Mouse (Mus musculus): Measurements from ENCODE around the gene Adcy9. TPM values are rescaled to one million over a fixed set of nuclear protein-coding genes. Genes with fewer than 3 reads are reported as not detected.

Gene Adcy9
- polyA plus RNA-seq, 1 experiment = 8.6 TPM

DNA sequence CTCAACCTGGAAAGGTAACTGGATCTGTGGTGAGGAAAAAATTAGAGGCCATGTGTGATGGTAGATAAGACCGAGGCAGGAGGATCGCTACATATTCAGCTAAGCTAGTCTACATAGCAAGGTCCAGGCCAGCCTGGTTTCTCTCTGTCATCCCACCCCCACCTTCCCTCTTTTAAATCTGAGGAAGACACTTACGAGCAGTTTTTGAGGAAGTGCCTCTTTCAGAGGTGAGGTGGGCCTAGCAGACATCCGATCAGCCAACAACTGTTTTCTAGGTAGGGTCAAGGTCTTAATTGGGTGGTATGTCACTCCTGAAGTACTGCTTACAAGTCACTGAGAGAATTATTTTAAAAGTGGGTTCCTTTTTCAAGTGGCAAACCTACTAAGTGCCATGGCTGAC lies 138.8 kb downstream of the Adcy9 start:
- no peak for DNase-seq (ENCODE audit: low read depth)
- TF ChIP-seq POLR2A (IDR thresholded peaks at IDR 0.05; ENCODE audit: borderline replicate concordance, extremely low read depth, insufficient read depth, insufficient read length, poor library complexity, severe bottlenecking) (no peak), CTCF (IDR thresholded peaks at IDR 0.05; ENCODE audit: borderline replicate concordance, extremely low read depth, insufficient read depth, insufficient read length) (no peak)

GRCm38 (mm10) chr16:4280949-4281348 lies 139.3 kb downstream of the Adcy9 start:
- TF ChIP-seq POLR2A (IDR thresholded peaks at IDR 0.05; ENCODE audit: borderline replicate concordance, extremely low read depth, insufficient read depth, insufficient read length, poor library complexity, severe bottlenecking) (no peak), CTCF (IDR thresholded peaks at IDR 0.05; ENCODE audit: borderline replicate concordance, extremely low read depth, insufficient read depth, insufficient read length) (no peak)
- no peak for DNase-seq (ENCODE audit: low read depth)

- TF ChIP-seq CTCF (IDR thresholded peaks at IDR 0.05; ENCODE audit: borderline replicate concordance, extremely low read depth, insufficient read depth, insufficient read length) = no peak
- TF ChIP-seq POLR2A (IDR thresholded peaks at IDR 0.05; ENCODE audit: borderline replicate concordance, extremely low read depth, insufficient read depth, insufficient read length, poor library complexity, severe bottlenecking) = no peak
- no peak for DNase-seq (ENCODE audit: low read depth)
These were observed 140.7 kb downstream of the Adcy9 start for GRCm38 (mm10) chr16:4279601-4280000.

DNA sequence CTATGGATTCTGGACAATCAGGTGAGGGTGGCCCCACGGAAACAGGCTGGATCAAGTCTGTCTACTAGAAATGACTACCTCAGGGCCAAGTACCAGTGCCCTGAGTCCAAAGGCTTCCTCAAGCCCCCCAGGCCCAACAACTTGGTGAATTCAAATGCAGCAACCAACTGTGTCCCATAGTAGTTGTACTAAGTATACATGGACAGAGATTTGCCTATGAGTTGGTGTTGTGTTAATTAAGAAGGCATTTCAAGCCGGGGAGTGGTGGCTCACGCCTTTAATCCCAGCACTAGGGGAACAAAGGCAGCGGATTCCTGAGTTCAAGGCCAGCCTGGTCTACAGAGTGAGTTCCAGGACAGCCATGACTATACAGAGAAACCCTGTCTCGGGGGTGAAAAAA lies 143.7 kb downstream of the Adcy9 start:
- TF ChIP-seq CTCF (IDR thresholded peaks at IDR 0.05; ENCODE audit: borderline replicate concordance, extremely low read depth, insufficient read depth, insufficient read length) (no peak), POLR2A (IDR thresholded peaks at IDR 0.05; ENCODE audit: borderline replicate concordance, extremely low read depth, insufficient read depth, insufficient read length, poor library complexity, severe bottlenecking) (no peak)
- DNase-seq (ENCODE audit: low read depth) = no peak

DNA sequence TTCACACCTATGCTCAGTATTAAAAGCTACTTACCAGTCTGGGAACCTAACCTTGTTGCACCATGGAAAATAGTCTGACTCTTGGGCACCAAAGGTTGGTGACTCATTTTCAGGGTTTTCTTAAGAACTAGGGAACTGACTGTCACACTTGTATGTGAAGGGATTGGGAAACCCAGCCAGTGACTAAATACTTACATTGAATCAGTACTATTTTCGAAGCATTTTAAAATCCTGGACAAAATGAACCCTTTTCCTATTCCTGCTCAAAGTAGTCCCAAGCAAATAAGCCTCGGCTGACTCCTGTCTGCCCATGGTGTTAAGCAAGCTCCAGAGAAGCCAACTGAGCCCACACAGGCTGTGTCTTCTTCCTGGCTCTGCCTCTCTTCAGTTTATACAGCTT lies 144.1 kb downstream of the Adcy9 start:
- no peak for DNase-seq (ENCODE audit: low read depth)
- TF ChIP-seq POLR2A (IDR thresholded peaks at IDR 0.05; ENCODE audit: borderline replicate concordance, extremely low read depth, insufficient read depth, insufficient read length, poor library complexity, severe bottlenecking) = no peak
- TF ChIP-seq CTCF (IDR thresholded peaks at IDR 0.05; ENCODE audit: borderline replicate concordance, extremely low read depth, insufficient read depth, insufficient read length) = no peak

DNA sequence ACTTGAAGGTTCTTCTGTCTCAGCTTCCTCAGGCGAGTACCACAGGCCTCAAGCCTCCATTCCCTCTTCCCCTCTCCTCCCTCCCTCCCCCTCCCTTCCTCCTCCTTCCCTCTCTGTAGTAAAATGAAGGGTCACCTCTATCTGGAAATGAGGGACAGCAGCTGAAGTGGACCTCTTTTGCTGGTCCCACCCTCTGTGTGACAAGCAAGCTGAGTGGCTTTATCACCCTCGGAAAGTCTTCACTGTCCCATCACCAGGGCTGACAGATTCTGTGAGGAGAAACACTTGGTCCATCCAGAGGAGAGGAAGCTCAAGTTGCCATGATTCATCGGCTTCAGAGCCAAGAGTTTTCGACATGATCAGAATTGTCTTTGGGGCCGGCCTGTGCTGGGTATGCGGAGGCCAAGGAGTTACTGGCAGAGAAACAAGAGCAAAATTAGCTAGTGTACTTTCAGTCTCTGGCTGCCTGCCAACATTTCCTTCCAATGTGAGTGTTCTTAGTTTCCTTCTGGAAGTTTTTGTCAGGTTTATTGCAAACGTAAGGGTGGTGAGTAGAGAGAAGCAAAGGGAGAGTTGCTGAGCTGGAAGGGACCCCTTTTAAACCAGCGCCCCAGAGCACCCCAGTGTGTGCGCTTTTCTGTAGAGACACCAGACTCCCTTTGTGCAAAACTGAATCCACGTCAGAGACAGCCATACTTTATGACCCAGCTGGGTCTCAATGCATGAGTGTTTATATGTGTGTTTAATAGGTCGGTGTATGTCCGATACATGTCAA lies 146.4 kb downstream of the Adcy9 start:
- TF ChIP-seq CTCF (IDR thresholded peaks at IDR 0.05; ENCODE audit: borderline replicate concordance, extremely low read depth, insufficient read depth, insufficient read length) = no peak
- no peak for TF ChIP-seq POLR2A (IDR thresholded peaks at IDR 0.05; ENCODE audit: borderline replicate concordance, extremely low read depth, insufficient read depth, insufficient read length, poor library complexity, severe bottlenecking)
- DNase-seq (ENCODE audit: low read depth) = peak; percentile 75

DNA sequence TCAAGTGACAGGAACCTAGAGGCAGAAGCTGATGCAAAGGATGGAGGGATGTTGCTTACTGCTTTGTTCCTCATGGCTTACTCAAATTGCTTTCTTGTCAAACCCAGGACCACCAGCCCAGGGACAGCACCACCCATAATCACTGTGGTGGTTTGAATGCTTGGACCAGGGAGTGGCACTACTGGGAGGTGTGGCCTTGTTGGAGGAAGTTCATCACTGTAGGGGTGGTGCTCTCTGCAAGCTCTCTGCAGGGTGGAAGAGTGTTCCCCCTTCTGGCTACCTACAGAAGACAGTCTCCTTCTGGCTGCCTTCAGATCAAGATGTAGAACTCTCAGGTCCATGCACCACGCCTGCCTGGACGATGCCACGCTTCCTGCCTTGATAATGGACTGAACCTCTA lies 148.0 kb downstream of the Adcy9 start:
- TF ChIP-seq POLR2A (IDR thresholded peaks at IDR 0.05; ENCODE audit: borderline replicate concordance, extremely low read depth, insufficient read depth, insufficient read length, poor library complexity, severe bottlenecking) (no peak), CTCF (IDR thresholded peaks at IDR 0.05; ENCODE audit: borderline replicate concordance, extremely low read depth, insufficient read depth, insufficient read length) (no peak)
- DNase-seq (ENCODE audit: low read depth) = no peak

DNA sequence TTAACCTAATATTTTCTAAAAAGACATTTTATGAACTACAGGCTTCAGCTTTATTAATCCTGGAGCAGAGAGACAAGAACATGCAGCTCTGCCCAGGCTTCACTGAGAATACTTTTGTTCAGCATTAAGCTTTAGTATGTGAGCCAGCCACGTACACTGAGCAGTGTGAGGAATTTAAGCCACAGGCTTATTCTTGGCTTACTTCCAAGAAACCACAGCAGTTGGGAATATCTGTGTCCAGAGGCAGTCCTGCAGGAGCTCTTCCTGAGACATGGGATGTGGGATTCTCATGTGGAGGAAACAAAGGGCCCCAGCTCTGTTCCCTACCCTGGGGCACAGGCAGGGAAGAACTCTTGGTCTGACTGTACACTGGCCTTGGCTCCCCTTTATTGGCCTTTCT lies 149.4 kb downstream of the Adcy9 start:
- DNase-seq (ENCODE audit: low read depth) = peak; percentile 72
- TF ChIP-seq POLR2A (IDR thresholded peaks at IDR 0.05; ENCODE audit: borderline replicate concordance, extremely low read depth, insufficient read depth, insufficient read length, poor library complexity, severe bottlenecking) (no peak), CTCF (IDR thresholded peaks at IDR 0.05; ENCODE audit: borderline replicate concordance, extremely low read depth, insufficient read depth, insufficient read length) (no peak)

- TF ChIP-seq CTCF (IDR thresholded peaks at IDR 0.05; ENCODE audit: borderline replicate concordance, extremely low read depth, insufficient read depth, insufficient read length) = peak; percentile 75; the same call in 1 of the 2 replicates
- no peak for TF ChIP-seq POLR2A (IDR thresholded peaks at IDR 0.05; ENCODE audit: borderline replicate concordance, extremely low read depth, insufficient read depth, insufficient read length, poor library complexity, severe bottlenecking)
- peak; percentile 77 for DNase-seq (ENCODE audit: low read depth)
These were observed 152.2 kb downstream of the Adcy9 start for GRCm38 (mm10) chr16:4267857-4268666.

- no peak for DNase-seq (ENCODE audit: low read depth)
- TF ChIP-seq POLR2A (IDR thresholded peaks at IDR 0.05; ENCODE audit: borderline replicate concordance, extremely low read depth, insufficient read depth, insufficient read length, poor library complexity, severe bottlenecking) (no peak), CTCF (IDR thresholded peaks at IDR 0.05; ENCODE audit: borderline replicate concordance, extremely low read depth, insufficient read depth, insufficient read length) (no peak)
These were observed 152.8 kb downstream of the Adcy9 start for GRCm38 (mm10) chr16:4267453-4267852.

GRCm38 (mm10) chr16:4265351-4265750 lies 154.9 kb downstream of the Adcy9 start:
- no peak for DNase-seq (ENCODE audit: low read depth)
- TF ChIP-seq CTCF (IDR thresholded peaks at IDR 0.05; ENCODE audit: borderline replicate concordance, extremely low read depth, insufficient read depth, insufficient read length) (no peak), POLR2A (IDR thresholded peaks at IDR 0.05; ENCODE audit: borderline replicate concordance, extremely low read depth, insufficient read depth, insufficient read length, poor library complexity, severe bottlenecking) (no peak)
